Mouse (Mus musculus): ENCODE results near the gene Mrtfa.
A peak's percentile ranks its signal among the peaks of the same experiment; 100 is the strongest.

The Mrtfa gene

GRCm38 (mm10) chr15:81032941-81033629, 157.5 kb downstream of the Mrtfa start:
- DNase-seq (ENCODE audit: extremely low read depth, low read depth) = no peak

GRCm38 (mm10) chr15:81031611-81032010, 158.9 kb downstream of the Mrtfa start:
- no peak for DNase-seq (ENCODE audit: extremely low read depth, low read depth)

- DNase-seq (ENCODE audit: extremely low read depth, low read depth) = no peak
Observed at GRCm38 (mm10) chr15:81030891-81031425, 159.6 kb downstream of the Mrtfa start.

- peak; percentile 56 for DNase-seq (ENCODE audit: extremely low read depth, low read depth)
Observed at GRCm38 (mm10) chr15:81027378-81028173, 163.0 kb downstream of the Mrtfa start.

GRCm38 (mm10) chr15:81026901-81027300, 163.7 kb downstream of the Mrtfa start:
- DNase-seq (ENCODE audit: extremely low read depth, low read depth) = no peak

- no peak for DNase-seq (ENCODE audit: extremely low read depth, low read depth)
Observed at GRCm38 (mm10) chr15:81023842-81024241, 166.7 kb downstream of the Mrtfa start.

- no peak for DNase-seq (ENCODE audit: extremely low read depth, low read depth)
Observed at GRCm38 (mm10) chr15:81022437-81022836, 168.1 kb downstream of the Mrtfa start.

- peak; percentile 37 for DNase-seq (ENCODE audit: extremely low read depth, low read depth)
Observed at GRCm38 (mm10) chr15:81021377-81021776, 169.2 kb downstream of the Mrtfa start.

- no peak for DNase-seq (ENCODE audit: extremely low read depth, low read depth)
Observed at GRCm38 (mm10) chr15:81017308-81017707, 173.2 kb downstream of the Mrtfa start.

- no peak for DNase-seq (ENCODE audit: extremely low read depth, low read depth)
Observed at GRCm38 (mm10) chr15:81016488-81016887, 174.1 kb downstream of the Mrtfa start.

GRCm38 (mm10) chr15:81015068-81015744, 175.4 kb downstream of the Mrtfa start:
- no peak for DNase-seq (ENCODE audit: extremely low read depth, low read depth)

GRCm38 (mm10) chr15:81013186-81013585, 177.4 kb downstream of the Mrtfa start:
- DNase-seq (ENCODE audit: extremely low read depth, low read depth) = no peak

- DNase-seq (ENCODE audit: extremely low read depth, low read depth) = no peak
Observed at GRCm38 (mm10) chr15:81012359-81012758, 178.2 kb downstream of the Mrtfa start.

GRCm38 (mm10) chr15:81011523-81011922, 179.0 kb downstream of the Mrtfa start:
- DNase-seq (ENCODE audit: extremely low read depth, low read depth) = no peak

- no peak for DNase-seq (ENCODE audit: extremely low read depth, low read depth)
Observed at GRCm38 (mm10) chr15:81010114-81010513, 180.4 kb downstream of the Mrtfa start.

GRCm38 (mm10) chr15:81008689-81009123, 181.9 kb downstream of the Mrtfa start:
- no peak for DNase-seq (ENCODE audit: extremely low read depth, low read depth)

GRCm38 (mm10) chr15:81007905-81008304, 182.7 kb downstream of the Mrtfa start:
- DNase-seq (ENCODE audit: extremely low read depth, low read depth) = no peak

- DNase-seq (ENCODE audit: extremely low read depth, low read depth) = no peak
Observed at GRCm38 (mm10) chr15:81007339-81007738, 183.2 kb downstream of the Mrtfa start.

GRCm38 (mm10) chr15:81006127-81006735, 184.3 kb downstream of the Mrtfa start:
- DNase-seq (ENCODE audit: extremely low read depth, low read depth) = no peak

- no peak for DNase-seq (ENCODE audit: extremely low read depth, low read depth)
Observed at GRCm38 (mm10) chr15:81000419-81001138, 190.0 kb downstream of the Mrtfa start.

GRCm38 (mm10) chr15:80997077-80997476, 193.5 kb downstream of the Mrtfa start:
- DNase-seq (ENCODE audit: extremely low read depth, low read depth) = no peak
